Mouse (Mus musculus) G1E (cell line): ENCODE measurements around the gene Lamp2. TPM values are rescaled to one million over a fixed set of nuclear protein-coding genes. Genes with fewer than 3 reads are reported as not detected.
"Not testable (repeated sequence)": the region's sequence is repeated elsewhere in the genome, so short reads cannot be mapped to it uniquely, and the experiment has no call there.

Experiments
- ATAC-seq: 2 replicates; pipeline ENCODE4 v1.8.0; 2016; ENCODE audit warnings: mild to moderate bottlenecking; ENCODE audit not compliant: insufficient number of reproducible peaks, poor library complexity, low FRiP score, severe bottlenecking; ENCODE audit errors: extremely low read depth
- DNase-seq: peaks from one replicate; pipeline ENCODE4 v3.0.0; 2012; ENCODE audit warnings: low spot score
- H3K27me3 ChIP-seq: 2 replicates; pipeline ENCODE4 v1.6.1; 2012; ENCODE audit warnings: mild to moderate bottlenecking, low read length, inconsistent platforms; ENCODE audit not compliant: insufficient read depth
- H3K36me3 ChIP-seq: replicated peaks from 2 replicates; pipeline ENCODE3; 2012; ENCODE audit warnings: mild to moderate bottlenecking, inconsistent platforms
- H3K4me1 ChIP-seq: 2 replicates; pipeline ENCODE4 v1.6.1; 2012; ENCODE audit warnings: low read depth, low read length, inconsistent platforms, mixed read lengths; ENCODE audit not compliant: insufficient read depth
- H3K4me3 ChIP-seq: 2 replicates; pipeline ENCODE4 v1.5.1; 2012; ENCODE audit warnings: low read depth, mild to moderate bottlenecking, inconsistent platforms, low read length, moderate library complexity, mixed read lengths
- H3K9me3 ChIP-seq: replicated peaks from 2 replicates; pipeline ENCODE4 v1.6.1; 2012; ENCODE audit warnings: inconsistent platforms
- CTCF ChIP-seq: IDR thresholded peaks from 2 replicates; pipeline ENCODE4 v1.5.1; 2012; ENCODE audit warnings: low read depth, low read length, inconsistent platforms, mixed read lengths
- GATA1 ChIP-seq: IDR thresholded peaks from 2 replicates; pipeline ENCODE4 v1.6.1; 2012; ENCODE audit warnings: borderline replicate concordance, low read length, inconsistent platforms, mixed read lengths
- GATA2 ChIP-seq: IDR thresholded peaks from 2 replicates; pipeline ENCODE4 v1.6.1; 2012; ENCODE audit warnings: low read depth, low read length, inconsistent platforms, borderline replicate concordance
- POLR2AphosphoS5 ChIP-seq: IDR thresholded peaks from 2 replicates; pipeline ENCODE4 v1.6.1; 2012; ENCODE audit warnings: low read depth, low read length, inconsistent platforms; ENCODE audit not compliant: insufficient replicate concordance
- TAL1 ChIP-seq: conservative IDR thresholded peaks from 2 replicates; pipeline ENCODE4 v1.6.1; 2012; ENCODE audit warnings: low read depth, low read length, inconsistent platforms, mixed read lengths
- polyA plus RNA-seq: library from polyadenylated mRNA; stranded (reverse); fragments of >175 nt; gene quantifications from 2 replicates; pipeline ENCODE4 v1.2.3, GENCODE M21; 2012
- total RNA-seq, 2 experiments: library from RNA; stranded (forward) in 1 of 2; stranded (reverse) in 1 of 2; fragments of 200-1000 nt in 1 of 2; fragments of >200 nt in 1 of 2; fragmentation: Nextera tagmentation in 1 of 2; gene quantifications; 2 replicates each; pipeline ENCODE4 v1.2.3; 2014 to 2017

The Lamp2 gene
- 355 and 405 TPM in 2 replicates for total RNA-seq (2014; fragmentation: Nextera tagmentation)
- total RNA-seq (2017): 241 and 270 TPM in 2 replicates
- 6.3 and 9.3 TPM in 2 replicates for polyA plus RNA-seq

- ATAC-seq (peak; percentile 99), DNase-seq (peak; percentile 75)
- Histone ChIP-seq H3K9me3 (no peaks in the 10 kb centered on the region), H3K36me3 (peaks cover 25% of the 10 kb centered on the region), H3K27me3 (no peaks in the 10 kb centered on the region), H3K4me1 (peaks cover 8% of the 10 kb centered on the region), H3K4me3 (peak within 1 kb of the TSS; percentile 75)
- no peak for TF ChIP-seq TAL1
- TF ChIP-seq GATA2: no peak
- TF ChIP-seq GATA1: no peak
- no peak for TF ChIP-seq CTCF
These were observed at the start of gene Lamp2 for GRCm38 (mm10) chrX:38455890-38456634. TSS of gene Lamp2 (minus strand) at chrX:38456454.

GRCm38 (mm10) chrX:38504846-38505245 is 48.6 kb upstream of the Lamp2 start:
- H3K4me1 ChIP-seq: no peaks in the 10 kb centered on the region
- DNase-seq (no peak), ATAC-seq (no peak)
- H3K27me3 ChIP-seq: no peaks in the 10 kb centered on the region
- H3K36me3 ChIP-seq: no peaks in the 10 kb centered on the region
- H3K4me3 ChIP-seq: no peak overlapping the region
- TF ChIP-seq POLR2AphosphoS5: no peak
- no peak for TF ChIP-seq TAL1
- TF ChIP-seq CTCF: no peak
- TF ChIP-seq GATA1: no peak
- no peak for TF ChIP-seq GATA2
- H3K9me3 ChIP-seq: no peaks in the 10 kb centered on the region

GRCm38 (mm10) chrX:38502182-38502581 is 45.9 kb upstream of the Lamp2 start:
- DNase-seq, H3K4me1 ChIP-seq, H3K27me3 ChIP-seq, H3K36me3 ChIP-seq, H3K9me3 ChIP-seq, ATAC-seq, H3K4me3 ChIP-seq: not testable (repeated sequence)

GRCm38 (mm10) chrX:38485464-38485863 is 29.2 kb upstream of the Lamp2 start:
- H3K4me3 ChIP-seq, H3K4me1 ChIP-seq, DNase-seq: not testable (repeated sequence)

GRCm38 (mm10) chrX:38478583-38478982 is 22.3 kb upstream of the Lamp2 start:
- Histone ChIP-seq H3K4me3 (no peak overlapping the region), H3K9me3 (no peaks in the 10 kb centered on the region), H3K27me3 (peaks cover 7% of the 10 kb centered on the region; the same call in 1 of the 2 replicates), H3K4me1 (no peaks in the 10 kb centered on the region), H3K36me3 (no peaks in the 10 kb centered on the region)
- TF ChIP-seq GATA2 (no peak), POLR2AphosphoS5 (no peak), GATA1 (no peak), CTCF (no peak), TAL1 (no peak)
- no peak for ATAC-seq
- DNase-seq: no peak

More at GRCm38 (mm10) chrX:38485464-38485863, 29.2 kb upstream of the Lamp2 start:
- not testable (repeated sequence) for ATAC-seq, H3K36me3 ChIP-seq, H3K9me3 ChIP-seq, H3K27me3 ChIP-seq

- DNase-seq (peak; percentile 59), ATAC-seq (peak; percentile 99)
- H3K4me1 ChIP-seq: no peaks in the 10 kb centered on the region
- TF ChIP-seq CTCF (no peak), TAL1 (no peak), GATA1 (no peak)
- peak overlapping the region; percentile 71 for H3K4me3 ChIP-seq
- no peaks in the 10 kb centered on the region for H3K27me3 ChIP-seq
- H3K36me3 ChIP-seq: no peaks in the 10 kb centered on the region
- H3K9me3 ChIP-seq: no peaks in the 10 kb centered on the region
These were observed 17.5 kb upstream of the Lamp2 start for GRCm38 (mm10) chrX:38473537-38474299.

- TF ChIP-seq GATA2: no peak
- no peak for TF ChIP-seq CTCF
- no peak for TF ChIP-seq POLR2AphosphoS5
- no peak for TF ChIP-seq GATA1
- no peak for TF ChIP-seq TAL1
- peak overlapping the region; percentile 71; the same call in 1 of the 2 replicates for H3K4me3 ChIP-seq
- H3K9me3 ChIP-seq: no peaks in the 10 kb centered on the region
- H3K27me3 ChIP-seq: no peaks in the 10 kb centered on the region
- ATAC-seq (no peak), DNase-seq (peak; percentile 3)
- no peaks in the 10 kb centered on the region for H3K4me1 ChIP-seq
- no peaks in the 10 kb centered on the region for H3K36me3 ChIP-seq
These were observed 16.9 kb upstream of the Lamp2 start for GRCm38 (mm10) chrX:38473164-38473536.
